18 mouse cellular contexts compared by ENCODE assay signal in genomic region chr9:98313587-98313986, GRCm38 (mm10). TPM values are rescaled to one million over a fixed set of nuclear protein-coding genes. Genes with fewer than 3 reads are reported as not detected.
DNase-seq lines count a peak whose midpoint lies in the region; ATAC-seq and TF ChIP-seq lines count a peak whose summit lies in the region.
"Had no signal": no experiment of that assay in that cellular context is flagged by ENCODE, and none has a peak within 500 bp of the region (broad histone marks: within the 10 kb centered on the region; RNA-seq: fewer than 3 reads in every experiment).

No protein-coding gene starts in this region.

- DNase-seq in forebrain, embryonic 10.5 days (ENCODE audit: extremely low spot score, low spot score), result no peak
- DNase-seq in limb, embryonic 10.5 days (ENCODE audit: low spot score), result no peak
- DNase-seq in embryo, embryonic 9.5 days (ENCODE audit: extremely low spot score), result no peak
- DNase-seq in midbrain, embryonic 11.5 days (ENCODE audit: low spot score, missing footprints), result no peak
- DNase-seq: adrenal gland, postnatal 25 days; cerebellum, adult 11-12 months; embryo, embryonic 11 days; layer of hippocampus, adult 9-11 months; lung, postnatal 10 days; right cerebral cortex, adult 18-20 months had no signal

- TF ChIP-seq POLR2A in embryonic fibroblast, embryonic 13.5 days (IDR thresholded peaks at IDR 0.05; ENCODE audit: low read depth, low read length), result no peak

- H3K36me3 ChIP-seq in forebrain, embryonic 10.5 days (replicated peaks), result no peaks in the 10 kb centered on the region
- H3K36me3 ChIP-seq in forebrain, embryonic 15.5 days, result no peaks in the 10 kb centered on the region
- H3K36me3 ChIP-seq in liver, embryonic 15.5 days (replicated peaks), result peaks cover 61% of the 10 kb centered on the region
- no peaks in the 10 kb centered on the region for H3K36me3 ChIP-seq in stomach, embryonic 14.5 days (ENCODE audit: control insufficient read depth, insufficient read depth, low read length)
- no peaks in the 10 kb centered on the region for H3K36me3 ChIP-seq in limb, embryonic 10.5 days
- no peaks in the 10 kb centered on the region for H3K36me3 ChIP-seq in midbrain, embryonic 11.5 days (ENCODE audit: control insufficient read depth, insufficient read depth, low read length)
- H3K36me3 ChIP-seq: heart, embryonic 15.5 days; kidney, embryonic 15.5 days; neural tube, embryonic 15.5 days had no signal

- H3K4me2 ChIP-seq in forebrain, embryonic 15.5 days (replicated peaks), result no peak overlapping the region
- H3K4me2 ChIP-seq in liver, embryonic 15.5 days, result peak overlapping the region; percentile 70
- H3K4me2 ChIP-seq in stomach, embryonic 14.5 days (replicated peaks; ENCODE audit: low read depth, low read length), result no peak overlapping the region
- H3K4me2 ChIP-seq in midbrain, embryonic 11.5 days, result no peak overlapping the region
- H3K4me2 ChIP-seq: heart, embryonic 15.5 days; hindbrain, embryonic 14.5 days; kidney, embryonic 15.5 days; neural tube, embryonic 15.5 days had no signal

- WGBS in forebrain, embryonic 10.5 days, result 87% methylated on average over 6 of the region's 6 CpGs
- 84% methylated on average over 6 of the region's 6 CpGs for WGBS in forebrain, embryonic 15.5 days
- 15% methylated on average over 6 of the region's 6 CpGs for WGBS in liver, embryonic 15.5 days (ENCODE audit: insufficient replicate concordance)
- WGBS in stomach, embryonic 14.5 days, result 66% methylated on average over 6 of the region's 6 CpGs
- WGBS in limb, embryonic 10.5 days, result 89% methylated on average over 6 of the region's 6 CpGs
- WGBS in midbrain, embryonic 11.5 days, result 83% methylated on average over 6 of the region's 6 CpGs

- H3K27me3 ChIP-seq in forebrain, embryonic 10.5 days (ENCODE audit: poor library complexity, severe bottlenecking), result no peaks in the 10 kb centered on the region
- H3K27me3 ChIP-seq in forebrain, embryonic 15.5 days, result no peaks in the 10 kb centered on the region
- H3K27me3 ChIP-seq in liver, embryonic 15.5 days, result no peaks in the 10 kb centered on the region
- no peaks in the 10 kb centered on the region for H3K27me3 ChIP-seq in stomach, embryonic 14.5 days (ENCODE audit: control insufficient read depth, insufficient read depth, low read length)
- no peaks in the 10 kb centered on the region for H3K27me3 ChIP-seq in limb, embryonic 10.5 days (ENCODE audit: low read depth, poor library complexity, severe bottlenecking)
- H3K27me3 ChIP-seq in midbrain, embryonic 11.5 days (ENCODE audit: control insufficient read depth, insufficient read depth, low read length), result no peaks in the 10 kb centered on the region
- H3K27me3 ChIP-seq: heart, embryonic 15.5 days; kidney, embryonic 15.5 days; neural tube, embryonic 15.5 days had no signal

- ATAC-seq in forebrain, embryonic 15.5 days (replicated peaks), result no peak
- peak; percentile 95 for ATAC-seq in liver, embryonic 15.5 days (ENCODE audit: insufficient read depth)
- ATAC-seq in stomach, embryonic 14.5 days (ENCODE audit: insufficient number of reproducible peaks, insufficient read depth, low FRiP score, low read depth), result peak; percentile 56; the same call in 1 of the 2 replicates
- no peak for ATAC-seq in midbrain, embryonic 11.5 days (ENCODE audit: low FRiP score)

- H3K9me3 ChIP-seq in forebrain, embryonic 10.5 days, result no peaks in the 10 kb centered on the region
- no peaks in the 10 kb centered on the region for H3K9me3 ChIP-seq in forebrain, embryonic 15.5 days
- no peaks in the 10 kb centered on the region for H3K9me3 ChIP-seq in liver, embryonic 15.5 days (replicated peaks)
- H3K9me3 ChIP-seq in stomach, embryonic 14.5 days (ENCODE audit: control insufficient read depth, low read depth, low read length), result no peaks in the 10 kb centered on the region
- no peaks in the 10 kb centered on the region for H3K9me3 ChIP-seq in limb, embryonic 10.5 days (replicated peaks)
- H3K9me3 ChIP-seq in midbrain, embryonic 11.5 days (ENCODE audit: control insufficient read depth, low read length), result no peaks in the 10 kb centered on the region
- H3K9me3 ChIP-seq: heart, embryonic 15.5 days; kidney, embryonic 15.5 days; neural tube, embryonic 15.5 days had no signal

- peaks cover 6% of the 10 kb centered on the region for H3K4me1 ChIP-seq in forebrain, embryonic 10.5 days
- peaks cover 3% of the 10 kb centered on the region for H3K4me1 ChIP-seq in forebrain, embryonic 15.5 days
- peaks cover 8% of the 10 kb centered on the region for H3K4me1 ChIP-seq in embryonic fibroblast, embryonic 13.5 days (ENCODE audit: control insufficient read depth, insufficient read depth, low read length)
- peaks cover 72% of the 10 kb centered on the region for H3K4me1 ChIP-seq in liver, embryonic 15.5 days (replicated peaks)
- H3K4me1 ChIP-seq in stomach, embryonic 14.5 days (ENCODE audit: control insufficient read depth, insufficient read depth, low read length), result no peaks in the 10 kb centered on the region
- peaks cover 9% of the 10 kb centered on the region for H3K4me1 ChIP-seq in limb, embryonic 10.5 days
- no peaks in the 10 kb centered on the region for H3K4me1 ChIP-seq in midbrain, embryonic 11.5 days (ENCODE audit: control insufficient read depth, insufficient read depth, low read length)
- H3K4me1 ChIP-seq: heart, embryonic 15.5 days had no signal

- no peak overlapping the region for H3K4me3 ChIP-seq in forebrain, embryonic 10.5 days
- no peak overlapping the region for H3K4me3 ChIP-seq in forebrain, embryonic 15.5 days
- H3K4me3 ChIP-seq in embryonic fibroblast, embryonic 13.5 days (ENCODE audit: insufficient read depth, low read length), result no peak overlapping the region
- peak overlapping the region; percentile 39 for H3K4me3 ChIP-seq in liver, embryonic 15.5 days (replicated peaks)
- no peak overlapping the region for H3K4me3 ChIP-seq in stomach, embryonic 14.5 days (ENCODE audit: low read depth, low read length)
- H3K4me3 ChIP-seq in limb, embryonic 10.5 days, result no peak overlapping the region
- H3K4me3 ChIP-seq in midbrain, embryonic 11.5 days (ENCODE audit: low read depth, low read length), result no peak overlapping the region
- H3K4me3 ChIP-seq: heart, embryonic 15.5 days; kidney, embryonic 15.5 days; neural tube, embryonic 15.5 days had no signal

- TF ChIP-seq CTCF in embryonic fibroblast, embryonic 13.5 days (IDR thresholded peaks at IDR 0.05; ENCODE audit: borderline replicate concordance, insufficient read depth, low read length), result no peak

- no peak overlapping the region for H3K9ac ChIP-seq in forebrain, embryonic 15.5 days (replicated peaks)
- H3K9ac ChIP-seq in liver, embryonic 15.5 days, result peak overlapping the region; percentile 20
- H3K9ac ChIP-seq in stomach, embryonic 14.5 days (replicated peaks; ENCODE audit: low read depth, low read length), result no peak overlapping the region
- no peak overlapping the region for H3K9ac ChIP-seq in midbrain, embryonic 11.5 days (ENCODE audit: low read length)
- H3K9ac ChIP-seq: heart, embryonic 15.5 days; hindbrain, embryonic 14.5 days; kidney, embryonic 15.5 days; neural tube, embryonic 15.5 days had no signal

- 0 out of 2 replicates have a peak overlapping the region, but pooled peaks have one; percentile 5 for H3K27ac ChIP-seq in forebrain, embryonic 10.5 days
- no peak overlapping the region for H3K27ac ChIP-seq in forebrain, embryonic 15.5 days (replicated peaks)
- 0 out of 2 replicates have a peak overlapping the region, but pooled peaks have one; percentile 3 for H3K27ac ChIP-seq in embryonic fibroblast, embryonic 13.5 days (ENCODE audit: insufficient read depth, low read length)
- peak overlapping the region; percentile 93 for H3K27ac ChIP-seq in liver, embryonic 15.5 days (replicated peaks)
- H3K27ac ChIP-seq in stomach, embryonic 14.5 days (ENCODE audit: low read length), result no peak overlapping the region
- H3K27ac ChIP-seq in limb, embryonic 10.5 days, result no peak overlapping the region
- H3K27ac ChIP-seq in midbrain, embryonic 11.5 days (ENCODE audit: low read depth, low read length), result no peak overlapping the region
- H3K27ac ChIP-seq: heart, embryonic 15.5 days; hindbrain, embryonic 14.5 days; kidney, embryonic 15.5 days; neural tube, embryonic 15.5 days had no signal

RNA-seq across cellular contexts. Expression of gene Nmnat3, which starts 26.4 kb away (rescaled TPM):
- polyA plus RNA-seq in forebrain, embryonic 10.5 days (2016; fragmentation: Nextera tagmentation; extraction: Ambion mirVana), result 3.4 and 4.7 TPM in 2 replicates
- 2.5 TPM in 2 replicates for polyA plus RNA-seq in forebrain, embryonic 15.5 days (2015; fragmentation: Nextera tagmentation; extraction: Ambion mirVana)
- 5.1 and 5.2 TPM in 2 replicates for polyA plus RNA-seq in embryonic fibroblast, embryonic 13.5 days (2011; ENCODE audit: insufficient read length, low read depth, missing spikeins)
- 28.0 and 28.6 TPM in 2 replicates for polyA plus RNA-seq in liver, embryonic 15.5 days (2015; fragmentation: Nextera tagmentation; extraction: Ambion mirVana)
- 7.4 and 8.3 TPM in 2 replicates for polyA plus RNA-seq in stomach, embryonic 14.5 days (2014; fragmentation: Nextera tagmentation; extraction: Ambion mirVana)
- polyA plus RNA-seq in limb, embryonic 10.5 days (2016; fragmentation: Nextera tagmentation; extraction: Ambion mirVana), result 2.3 and 3.6 TPM in 2 replicates
- 2.3 and 3.2 TPM in 2 replicates for polyA plus RNA-seq in midbrain, embryonic 11.5 days (2014; fragmentation: Nextera tagmentation; extraction: Ambion mirVana)

Comparison
In these comparisons a context has a peak if more than half of its experiments do, and no peak if none do; other contexts are left out.
1. H3K27ac ChIP-seq: peak in forebrain, embryonic 10.5 days (single experiment), embryonic fibroblast, embryonic 13.5 days (single experiment) and liver, embryonic 15.5 days (single experiment); none in forebrain, embryonic 15.5 days (single experiment), stomach, embryonic 14.5 days (single experiment), limb, embryonic 10.5 days (single experiment) and midbrain, embryonic 11.5 days (single experiment).
2. ATAC-seq: peak in liver, embryonic 15.5 days (single experiment) and stomach, embryonic 14.5 days (single experiment); none in forebrain, embryonic 15.5 days (single experiment) and midbrain, embryonic 11.5 days (single experiment).